Mouse (Mus musculus) embryo, embryonic 10 days (tissue): ENCODE results near the gene Kcnj4.
"Not testable (repeated sequence)": the region's sequence is repeated elsewhere in the genome, so short reads cannot be mapped to it uniquely, and the experiment has no call there.

Source experiments
- DNase-seq: peaks from one replicate; pipeline ENCODE4 v3.0.0-alpha.2; 2015; ENCODE audit warnings: low spot score

Gene Kcnj4

DNA sequence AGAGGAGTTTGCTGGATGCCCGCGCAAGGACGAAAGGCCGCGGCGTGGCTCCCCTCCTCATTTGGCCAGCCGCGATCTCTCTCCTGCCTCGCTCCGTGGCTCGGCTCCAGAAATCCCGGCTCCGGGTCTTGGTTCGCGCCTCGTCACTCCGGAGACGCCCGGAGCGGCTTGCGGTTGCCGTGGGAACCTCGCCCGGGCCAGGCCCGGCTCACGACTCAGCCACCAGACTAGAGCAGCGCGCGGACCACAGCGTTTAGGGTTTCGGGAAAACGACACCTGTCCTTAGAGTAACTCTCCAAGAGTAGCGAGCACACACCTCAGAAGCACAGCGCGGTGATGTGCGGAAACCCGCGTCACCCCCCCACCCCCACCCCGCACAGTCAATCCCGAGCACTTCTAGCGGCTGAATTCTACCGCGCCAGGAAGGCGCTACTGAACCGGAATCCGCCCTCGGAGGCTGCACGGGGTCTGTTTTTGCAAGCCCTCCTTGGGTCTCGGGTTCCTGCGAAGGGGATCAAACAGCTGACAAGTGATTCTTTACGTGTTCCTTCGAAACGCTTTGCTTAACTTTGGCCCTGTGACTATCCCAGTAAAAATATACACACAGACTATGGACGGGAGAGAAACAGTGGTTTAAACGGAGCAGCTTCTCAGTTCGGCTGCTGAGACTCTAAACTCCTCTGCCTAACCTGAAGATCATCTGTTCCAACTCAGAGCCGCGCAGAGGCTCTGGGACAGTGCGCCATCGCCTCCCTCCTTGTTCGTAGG lies 6.7 kb upstream of the Kcnj4 start:
- DNase-seq: peak; percentile 85

DNA sequence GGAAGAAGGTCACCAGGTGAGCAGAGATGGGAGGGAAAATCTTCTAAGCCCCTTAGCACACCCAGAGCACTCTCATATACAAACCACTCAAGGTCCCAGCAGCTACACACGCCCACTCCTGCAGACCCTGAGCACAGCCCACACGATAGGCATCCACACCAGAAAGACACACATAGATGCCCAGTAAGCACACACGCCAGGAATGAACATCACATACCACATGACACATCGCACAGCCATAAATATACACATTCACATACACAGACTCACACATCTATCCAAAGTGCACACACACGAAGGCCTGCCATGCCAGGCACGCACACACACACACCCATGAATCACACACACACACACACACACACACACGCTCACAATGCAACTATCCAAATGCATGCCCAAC lies 5.4 kb upstream of the Kcnj4 start:
- no peak for DNase-seq

DNA sequence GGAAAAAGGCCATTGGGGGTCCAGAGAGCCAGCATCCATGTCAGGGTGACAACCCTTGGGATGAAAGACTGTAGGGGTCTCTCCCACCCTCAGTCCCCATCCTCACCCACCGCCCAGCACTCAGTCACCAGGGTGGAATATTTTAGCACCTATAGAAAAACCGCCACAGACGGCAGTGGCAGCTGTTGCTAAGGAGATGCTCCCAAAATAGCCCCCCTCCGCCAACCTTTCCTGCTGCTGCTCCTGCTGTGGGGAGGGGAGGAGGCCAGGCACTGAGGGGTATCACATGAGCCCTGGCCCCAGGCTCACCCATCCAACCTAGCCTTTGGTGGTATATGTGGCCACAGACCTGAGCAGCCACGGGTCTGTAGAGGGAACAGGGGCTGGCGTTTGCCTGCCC lies 5.0 kb upstream of the Kcnj4 start:
- DNase-seq: no peak

DNA sequence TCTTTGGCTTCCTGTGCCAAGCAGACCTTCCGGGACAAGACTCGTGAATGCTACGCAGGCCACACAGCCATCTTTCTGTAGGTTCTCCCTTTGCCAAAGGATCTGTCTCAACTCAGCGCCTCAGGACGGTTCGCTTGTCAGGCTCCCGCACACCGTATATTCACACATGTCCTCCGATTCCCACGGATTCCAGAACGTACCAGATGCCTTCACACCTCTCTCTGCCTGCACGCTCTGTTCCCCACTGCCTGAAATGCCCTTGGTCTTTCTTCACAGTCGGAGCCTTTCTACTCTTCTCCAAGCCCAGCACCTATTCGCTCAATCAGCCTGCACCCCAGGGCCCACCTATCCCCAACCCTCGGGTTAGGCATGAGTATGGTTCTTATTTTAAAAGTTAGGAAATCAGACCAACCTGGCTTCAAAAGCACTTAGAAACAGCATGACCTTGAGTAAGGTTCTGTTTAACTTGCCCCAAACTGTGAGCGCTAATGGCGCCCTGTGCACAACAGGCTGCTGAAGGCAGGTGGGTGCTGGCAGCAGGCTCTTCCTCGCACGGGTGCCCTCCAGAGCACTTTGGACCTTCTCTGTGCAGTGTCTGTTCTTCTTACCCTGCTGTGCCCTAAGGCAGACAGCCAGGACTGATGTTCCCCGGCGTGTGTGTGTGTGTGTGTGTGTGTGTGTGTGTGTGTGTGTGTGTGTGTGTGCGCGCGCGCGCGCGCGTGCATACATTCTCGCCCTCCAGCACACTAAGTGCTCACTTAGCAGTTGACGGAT lies 2.2 kb upstream of the Kcnj4 start:
- no peak for DNase-seq

DNA sequence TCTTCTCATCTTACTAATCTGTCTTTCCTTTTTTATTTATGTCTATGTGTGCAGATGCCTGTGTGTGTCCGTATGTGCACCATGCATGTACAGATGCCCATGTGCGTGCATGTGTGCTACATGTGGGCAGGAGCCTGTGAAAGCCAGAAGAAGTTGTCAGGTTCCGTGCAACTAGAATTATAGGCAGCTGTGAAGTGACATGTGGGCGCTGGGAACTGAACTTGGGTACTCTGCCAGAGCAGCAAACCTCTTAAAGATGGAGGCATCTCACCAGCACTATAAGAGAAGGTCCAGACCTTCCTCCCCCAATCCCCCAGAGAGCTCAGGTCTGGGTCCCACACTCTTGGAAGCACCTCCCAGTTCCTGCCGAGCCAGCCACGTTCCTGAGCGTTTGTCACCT lies 1.4 kb upstream of the Kcnj4 start:
- no peak for DNase-seq

DNA sequence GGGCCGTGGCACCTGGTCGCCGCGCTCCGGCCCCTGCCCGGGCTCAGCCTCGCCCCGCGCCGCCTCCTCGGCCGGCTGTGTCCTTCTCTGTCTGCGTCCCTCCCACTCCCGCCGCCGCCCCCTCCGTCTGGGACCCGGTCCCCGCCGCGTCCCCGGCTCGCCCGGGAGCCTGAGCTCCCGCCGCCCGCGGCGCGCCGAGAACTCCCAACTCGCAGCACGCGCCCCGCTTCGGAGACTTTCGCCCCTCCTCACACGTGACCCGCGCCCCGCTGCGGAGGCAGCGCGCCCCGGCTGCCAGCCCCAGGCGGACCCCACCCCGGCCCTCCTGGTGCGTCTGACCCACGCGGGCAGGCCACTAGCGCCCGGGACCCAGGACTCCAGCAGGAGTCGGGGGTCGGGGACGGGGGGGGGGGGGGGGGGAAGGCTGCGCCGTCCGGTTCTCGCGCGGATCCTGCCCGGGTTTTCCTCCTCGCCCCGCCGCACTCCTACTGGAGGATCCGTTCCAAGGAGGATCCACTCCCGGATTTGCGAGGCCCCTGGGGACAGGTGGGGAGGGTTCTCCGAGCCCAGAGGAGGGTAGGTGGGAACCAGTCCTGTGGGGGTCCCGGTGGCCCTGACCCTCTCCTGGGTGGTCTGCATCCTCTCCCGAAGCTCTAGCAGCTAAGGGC lies 709 bp upstream of the Kcnj4 start:
- DNase-seq: peak; percentile 78

DNA sequence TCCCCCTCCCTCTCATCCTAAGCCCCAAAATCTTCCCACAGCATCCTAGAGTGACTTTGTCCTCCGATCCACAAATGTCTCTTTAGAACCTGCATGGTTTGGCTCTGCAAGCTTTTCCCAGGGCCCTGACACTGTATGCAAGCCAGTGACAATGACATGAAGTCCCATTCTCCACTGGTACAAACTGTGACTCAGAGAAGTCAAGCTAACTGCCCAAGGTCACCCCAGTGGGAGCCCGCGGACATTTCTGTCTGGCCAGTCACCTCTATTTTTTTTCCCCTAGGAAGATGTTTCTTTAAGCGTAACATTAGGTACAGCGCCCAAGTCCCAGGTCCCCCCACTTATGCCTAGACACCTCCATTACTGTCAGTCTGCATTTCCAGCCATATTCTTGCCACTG lies 1.6 kb downstream of the Kcnj4 start:
- no peak for DNase-seq

DNA sequence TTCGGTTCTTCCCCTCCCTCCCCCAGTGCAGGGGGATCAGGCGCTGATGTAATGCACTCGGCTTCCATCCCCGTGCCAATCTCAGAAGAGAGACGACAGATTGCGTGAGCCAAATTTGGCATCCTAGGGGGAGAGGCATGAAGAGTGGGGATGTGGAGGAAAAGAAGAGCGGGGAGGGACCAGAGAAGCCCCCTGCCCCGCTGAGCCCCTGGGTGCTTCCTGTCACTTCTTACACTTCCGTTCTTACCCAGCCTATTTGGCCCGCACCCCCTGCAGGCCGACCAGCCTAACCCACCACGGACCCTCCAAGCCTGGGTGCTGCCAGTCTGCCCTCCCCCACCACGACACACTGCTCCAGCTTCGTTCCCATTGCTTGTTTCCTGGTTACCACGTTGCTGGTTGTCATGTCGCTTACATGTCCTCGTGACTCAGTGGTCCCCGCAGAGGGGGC lies 2.1 kb downstream of the Kcnj4 start:
- DNase-seq: no peak

DNA sequence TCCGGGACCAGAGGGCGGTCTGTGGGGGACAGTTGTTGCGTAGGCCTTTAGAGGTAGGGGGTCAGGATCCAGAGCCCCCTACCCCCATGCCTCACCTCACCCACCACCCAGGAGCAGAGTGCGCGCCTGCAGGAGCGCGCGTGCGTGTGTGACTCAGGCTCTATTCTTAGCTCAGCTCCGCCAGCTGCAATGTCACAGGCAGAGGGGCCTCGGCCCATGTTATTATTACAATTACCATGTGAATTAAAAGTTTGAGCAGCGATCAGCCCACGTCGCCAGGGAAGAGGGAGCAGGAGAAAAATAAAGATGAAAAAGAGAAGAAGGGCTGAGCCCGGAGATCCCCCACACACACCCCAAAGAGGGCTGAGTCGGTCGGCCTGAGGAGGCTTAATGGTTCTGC lies 4.9 kb downstream of the Kcnj4 start:
- DNase-seq: no peak

DNA sequence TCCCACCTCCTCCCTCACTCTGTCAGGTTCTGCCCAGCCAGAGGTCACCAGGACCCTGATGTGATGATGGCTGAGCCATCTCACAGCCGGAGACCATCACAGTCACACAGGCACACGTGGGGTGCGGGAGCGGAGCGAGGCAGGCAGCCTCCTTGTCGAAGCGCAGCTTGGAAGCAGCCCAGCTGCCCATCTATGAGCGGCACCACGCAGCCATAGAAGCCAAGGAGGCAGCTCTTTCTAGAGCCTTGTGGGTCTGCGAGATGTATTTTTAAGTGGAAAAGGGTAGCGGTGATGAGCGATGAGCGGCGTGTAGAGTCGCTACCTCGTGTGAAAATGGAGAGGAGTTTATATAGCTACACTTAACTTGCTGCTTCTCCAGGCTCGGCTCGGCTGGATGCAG lies 11.5 kb downstream of the Kcnj4 start:
- no peak for DNase-seq

DNA sequence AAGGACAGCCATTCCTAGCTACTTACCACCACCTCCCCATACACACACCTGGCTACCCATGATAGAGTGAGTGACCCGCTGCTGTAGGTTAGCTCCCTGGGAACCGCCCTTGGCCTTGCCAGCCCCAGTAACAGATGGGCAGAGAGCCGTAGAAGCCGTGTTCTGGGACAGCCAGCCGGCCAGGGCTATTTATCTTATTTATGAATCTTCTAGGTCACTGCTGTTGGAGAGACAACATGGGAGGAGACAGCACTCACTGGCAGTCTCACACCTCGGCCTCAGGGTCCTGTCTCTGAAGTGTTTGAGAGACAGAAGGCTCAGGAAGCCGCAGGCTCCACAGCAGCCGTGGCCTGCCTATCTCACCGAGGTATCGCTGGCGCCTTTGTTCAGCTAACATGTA lies 15.6 kb downstream of the Kcnj4 start:
- DNase-seq: no peak

DNA sequence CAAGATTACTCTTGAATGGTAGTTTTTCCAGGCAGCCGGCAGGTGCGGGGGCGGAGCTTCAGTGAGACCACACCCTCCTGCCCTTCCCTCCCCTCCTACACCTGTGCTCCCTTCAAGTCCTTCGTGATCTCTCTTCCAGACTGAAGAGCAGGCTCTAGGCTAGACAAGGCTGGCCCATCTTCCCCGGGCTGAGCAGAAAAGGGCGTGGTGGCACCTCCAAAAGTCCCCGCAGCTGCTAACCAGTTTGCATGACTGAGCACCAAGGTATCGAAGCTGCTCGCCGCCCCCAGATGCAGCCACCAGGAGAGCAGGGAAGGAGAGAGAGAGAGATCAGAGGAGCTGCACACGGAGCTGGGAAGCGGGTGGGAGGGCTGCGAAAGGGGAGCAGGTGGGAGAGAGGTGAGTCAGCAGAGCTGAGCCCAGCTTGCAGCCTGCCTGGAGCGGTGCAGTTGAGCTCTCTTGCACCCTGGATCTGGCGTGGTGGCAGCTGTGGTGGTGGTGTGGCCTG lies 23.8 kb downstream of the Kcnj4 start:
- no peak for DNase-seq

DNA sequence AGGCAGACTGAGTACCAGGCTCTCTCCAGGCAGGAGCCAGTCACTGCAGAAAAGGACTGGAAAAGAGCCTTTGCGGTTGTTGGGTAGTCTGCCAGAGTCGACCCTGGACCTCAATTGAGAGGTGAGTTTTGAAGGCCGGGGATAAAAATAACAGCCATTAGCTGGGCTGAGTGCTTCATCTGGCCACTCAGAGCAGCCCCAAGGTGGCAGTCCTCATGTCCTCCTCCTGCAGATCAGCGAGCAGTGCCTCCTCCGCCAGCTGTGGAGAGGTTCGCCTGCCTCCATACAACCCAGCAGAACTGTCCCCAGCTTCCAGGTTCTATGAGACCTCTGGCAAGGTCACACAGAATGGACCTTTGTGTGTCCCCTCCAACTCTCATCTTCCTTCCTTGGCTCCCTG lies 27.8 kb downstream of the Kcnj4 start:
- DNase-seq: no peak

DNA sequence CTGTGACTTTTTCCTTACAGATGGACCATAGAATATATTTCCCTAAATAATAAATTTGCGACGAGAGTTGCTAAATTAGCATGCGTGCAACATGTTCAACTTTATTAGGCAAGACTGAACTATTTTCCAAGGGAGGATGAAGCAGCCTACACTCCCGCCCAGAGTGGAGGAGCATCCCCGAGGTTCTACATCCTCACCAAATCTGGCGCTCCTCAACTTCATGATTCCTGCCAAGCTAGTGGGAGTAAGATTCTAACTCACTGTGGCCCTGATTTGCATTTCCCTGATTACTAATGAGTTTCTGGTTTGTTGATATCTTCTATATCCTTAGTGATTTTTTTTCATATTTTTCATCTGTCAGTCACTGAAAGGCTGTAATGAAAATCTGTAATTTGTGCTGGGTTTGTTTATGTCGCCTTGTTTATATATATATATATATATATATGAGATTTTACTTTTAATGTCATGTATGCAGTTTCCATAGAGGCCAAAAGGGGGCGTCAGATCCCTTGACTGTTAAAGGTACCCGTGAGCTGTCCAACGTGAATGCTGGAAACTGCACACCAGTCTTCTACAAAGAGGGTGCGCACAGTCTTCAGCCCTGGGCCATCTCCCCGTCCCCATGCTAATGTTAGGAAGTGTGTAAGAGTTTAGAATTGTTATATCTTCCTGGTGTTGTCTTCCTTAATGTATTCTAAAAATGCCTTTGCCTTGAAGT lies 31.2 kb downstream of the Kcnj4 start:
- no peak for DNase-seq

DNA sequence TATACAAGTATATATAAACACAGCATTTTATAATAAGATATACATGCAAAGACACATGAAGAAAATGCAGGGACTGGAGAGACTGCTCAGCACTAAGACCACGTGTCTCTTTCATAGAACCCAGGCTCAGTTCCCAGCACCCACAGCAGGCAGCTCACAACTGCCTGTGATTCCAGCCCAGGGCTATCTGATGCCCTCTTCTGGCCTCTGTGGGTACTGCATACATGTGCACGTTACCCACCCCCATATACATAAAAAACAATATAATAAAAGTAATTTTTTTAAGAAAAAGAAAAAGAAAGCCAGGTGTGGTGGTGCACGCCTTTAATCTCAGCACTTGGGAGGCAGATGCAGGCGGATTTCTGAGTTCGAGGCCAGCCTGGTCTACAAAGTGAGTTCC lies 32.0 kb downstream of the Kcnj4 start:
- DNase-seq: no peak

DNA sequence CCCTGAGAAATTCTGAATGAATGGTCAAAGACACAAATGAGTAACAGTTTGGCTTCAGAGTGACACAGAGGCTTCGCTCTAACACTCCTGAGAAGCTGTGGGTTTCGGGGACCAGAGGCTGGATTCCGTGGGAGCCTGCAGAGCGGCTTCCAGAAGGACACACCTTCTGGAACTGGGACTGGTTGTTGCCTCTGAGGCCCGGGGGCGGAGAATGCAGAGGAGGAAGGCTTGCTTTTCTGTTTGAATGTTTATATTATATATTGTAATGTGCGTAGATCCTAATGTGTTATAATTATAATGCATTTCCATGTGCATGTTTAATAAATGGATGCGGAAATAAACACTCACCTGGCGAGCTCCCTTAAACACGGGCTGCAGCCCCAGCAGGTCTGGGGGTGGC lies 33.9 kb downstream of the Kcnj4 start:
- DNase-seq: no peak

DNA sequence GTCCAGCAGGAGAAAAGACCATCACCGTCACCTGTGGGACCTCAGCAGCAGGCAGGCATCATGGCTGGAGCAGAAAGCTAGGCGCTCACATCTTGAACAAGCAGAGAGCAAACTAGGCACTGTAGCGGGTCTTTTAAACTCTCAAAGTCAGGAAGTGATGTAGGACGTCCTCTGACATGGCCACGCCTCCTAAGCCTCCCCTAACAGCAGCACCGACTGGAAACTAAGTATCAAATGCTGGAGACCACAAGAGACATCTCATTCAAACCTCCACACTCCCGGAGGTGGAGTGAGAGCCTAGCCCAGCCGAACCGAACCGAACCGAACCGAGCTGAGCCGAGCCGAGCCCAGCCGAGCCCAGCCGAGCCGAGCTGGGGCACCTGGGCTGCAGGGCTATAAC lies 34.5 kb downstream of the Kcnj4 start:
- DNase-seq: peak; percentile 52

DNA sequence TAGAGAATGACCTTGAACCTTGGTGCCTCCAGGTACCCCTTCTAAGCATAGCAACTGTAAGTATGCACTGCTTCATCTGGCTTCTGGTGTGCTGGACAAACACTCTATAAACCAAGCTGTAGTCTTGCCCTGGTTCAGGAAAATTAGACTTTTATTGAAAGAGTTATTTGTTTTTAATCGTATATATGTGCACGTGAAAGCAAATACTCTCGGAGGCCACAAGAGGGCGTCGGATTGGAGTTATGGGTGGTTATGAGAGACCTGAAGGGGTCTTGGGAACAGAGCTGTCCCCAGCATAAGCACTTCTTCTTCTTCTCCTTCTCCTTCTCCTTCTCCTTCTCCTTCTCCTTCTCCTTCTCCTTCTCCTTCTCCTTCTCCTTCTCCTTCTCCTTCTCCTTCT lies 35.5 kb downstream of the Kcnj4 start:
- no peak for DNase-seq

DNA sequence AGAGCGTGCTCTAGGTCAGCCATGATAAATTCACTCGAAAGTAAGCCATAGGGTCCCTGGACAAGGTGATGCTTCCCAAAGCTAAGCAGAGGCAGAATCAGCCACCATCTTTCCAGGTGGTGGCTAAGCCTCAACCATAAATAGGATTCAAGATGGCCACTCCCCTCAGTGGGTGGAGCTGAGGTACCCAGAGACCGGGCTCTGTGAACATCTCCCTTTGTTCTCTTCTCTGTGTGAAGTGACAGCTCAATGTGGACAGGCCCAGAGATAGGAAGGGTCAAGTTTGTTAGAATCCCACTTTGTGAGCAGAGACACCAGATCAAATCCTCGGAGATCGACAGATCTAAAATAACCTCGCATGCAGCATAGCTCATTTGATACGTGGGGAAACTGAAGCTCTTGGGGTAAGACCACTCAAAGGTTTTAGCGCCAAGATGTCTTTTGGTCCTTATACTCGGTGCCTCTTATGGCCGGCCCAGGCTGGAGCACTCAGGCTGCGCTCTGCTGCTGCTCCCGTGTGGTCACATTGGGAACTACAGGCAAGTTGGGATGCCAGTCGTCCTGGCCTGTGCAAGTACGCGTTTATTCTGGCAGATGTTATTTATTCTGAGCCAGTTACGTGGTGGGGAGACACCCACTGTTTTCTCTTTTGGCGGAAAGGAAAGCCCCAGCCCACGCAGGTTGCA lies 38.3 kb downstream of the Kcnj4 start:
- DNase-seq: peak; percentile 95

DNA sequence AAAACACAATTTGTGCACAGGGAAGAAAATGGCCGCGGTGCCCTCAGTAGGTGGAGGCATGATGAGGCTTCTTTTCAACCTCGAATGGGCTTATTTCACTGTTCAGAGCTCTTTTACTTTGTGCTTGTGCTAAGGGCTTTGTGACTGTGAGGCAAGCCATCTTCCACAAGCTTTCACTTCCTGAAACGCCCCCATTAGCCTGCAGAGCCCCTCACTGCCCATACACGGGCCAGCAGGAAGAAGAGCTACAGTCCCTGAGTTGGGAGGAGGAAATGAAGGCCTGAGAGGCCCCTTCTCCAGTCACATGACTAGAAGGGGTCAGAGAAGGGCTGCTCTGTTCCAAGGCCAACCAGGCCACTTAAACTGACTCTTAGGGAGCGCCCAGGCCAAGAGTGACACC lies 48.5 kb downstream of the Kcnj4 start:
- no peak for DNase-seq

DNA sequence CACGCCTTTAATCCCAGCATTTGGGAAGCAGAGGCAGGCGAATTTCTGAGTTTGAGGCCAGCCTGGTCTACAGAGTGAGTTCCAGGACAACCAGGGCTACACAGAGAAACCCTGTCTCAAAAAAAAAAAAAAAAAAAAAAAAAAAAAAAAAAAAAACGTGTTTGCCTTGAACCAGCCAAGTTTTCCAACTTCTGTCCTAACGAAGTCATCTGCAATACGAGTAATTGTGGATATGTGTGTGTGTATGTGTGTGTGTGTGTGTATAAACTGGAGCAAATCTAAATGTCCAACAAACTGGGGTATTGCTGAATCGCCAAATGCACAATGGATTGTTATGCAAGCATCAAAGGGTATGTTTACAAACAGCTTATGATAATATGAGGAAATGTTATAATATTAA lies 48.9 kb downstream of the Kcnj4 start:
- DNase-seq: not testable (repeated sequence)
